Mouse (Mus musculus) stomach, embryonic 16.5 days (tissue): ENCODE data around the gene Micu2. TPM values are rescaled to one million over a fixed set of nuclear protein-coding genes. Genes with fewer than 3 reads are reported as not detected.

Experiments
- ATAC-seq: fragments of 200-750 bp; cut with Nextera tagmentation; 2 replicates; pipeline ENCODE4 v1.8.0; 2017; ENCODE audit warnings: moderate number of reproducible peaks, moderate TSS enrichment; ENCODE audit not compliant: insufficient read depth, low FRiP score
- H3K27ac ChIP-seq: fragments of 300-500 bp; sonication (generic); 2 replicates; pipeline ENCODE4 v1.5.1; 2014; ENCODE audit warnings: low read length
- H3K27me3 ChIP-seq: fragments of 300-500 bp; sonication (generic); 2 replicates; pipeline ENCODE4 v1.6.1; 2014; ENCODE audit warnings: low read length, control low read depth, mixed read lengths; ENCODE audit not compliant: control insufficient read depth, insufficient read depth
- H3K36me3 ChIP-seq: fragments of 300-500 bp; sonication (generic); 2 replicates; pipeline ENCODE4 v1.6.1; 2014; ENCODE audit warnings: low read length; ENCODE audit not compliant: control insufficient read depth, insufficient read depth
- H3K4me1 ChIP-seq: fragments of 300-500 bp; sonication (generic); 2 replicates; pipeline ENCODE4 v1.6.1; 2014; ENCODE audit warnings: low read length, control low read depth, mixed read lengths; ENCODE audit not compliant: control insufficient read depth, insufficient read depth
- H3K4me2 ChIP-seq: fragments of 300-500 bp; sonication (generic); 2 replicates; pipeline ENCODE4 v1.6.1; 2014; ENCODE audit warnings: low read depth, low read length, mixed read lengths
- H3K4me3 ChIP-seq: fragments of 300-500 bp; sonication (generic); replicated peaks from 2 replicates; pipeline ENCODE4 v1.5.1; 2014; ENCODE audit warnings: mild to moderate bottlenecking, low read length
- H3K9ac ChIP-seq: fragments of 300-500 bp; sonication (generic); 2 replicates; pipeline ENCODE4 v1.6.1; 2014; ENCODE audit warnings: low read length
- H3K9me3 ChIP-seq: fragments of 300-500 bp; sonication (generic); replicated peaks from 2 replicates; pipeline ENCODE4 v1.6.1; 2016; ENCODE audit warnings: low read length, control low read depth; ENCODE audit not compliant: control insufficient read depth
- WGBS: fragments of 180-500 bp; shearing (Covaris S2); extraction: QIAGEN DNeasy Blood & Tissue Kit; methylation state at CpG from one replicate; pipeline ENCODE4 v1.1.7; 2014; 5-methylcytosine and 5-hydroxymethylcytosine counted together
- polyA plus RNA-seq: library from polyadenylated mRNA; unstranded; fragments of >200 nt; fragmentation: Nextera tagmentation; extraction: Ambion mirVana; gene quantifications from 2 replicates; pipeline ENCODE4 v1.2.1, GENCODE M21; 2015

The Micu2 gene
- polyA plus RNA-seq, 1 experiment from 2014 or later, result 82.3 TPM

GRCm38 (mm10) chr14:57890011-57890842 is 108.8 kb downstream of the Micu2 start, which contains the start of gene Zdhhc20:
Gene Zdhhc20 (minus strand): TSS chr14:57890276.
- Histone ChIP-seq H3K9ac (peak within 1 kb of the TSS; percentile 97), H3K27ac (peak within 1 kb of the TSS; percentile 89), H3K4me1 (peaks cover 6% of the 10 kb centered on the region), H3K36me3 (no peaks in the 10 kb centered on the region), H3K4me2 (peak within 1 kb of the TSS; percentile 83), H3K9me3 (no peaks in the 10 kb centered on the region), H3K4me3 (peak within 1 kb of the TSS; percentile 91), H3K27me3 (no peaks in the 10 kb centered on the region)
- 3% methylated on average over 64 of the region's 65 CpGs for whole genome bisulfite sequencing
- peak; percentile 99 for ATAC-seq

GRCm38 (mm10) chr14:57889541-57890010 is 109.5 kb downstream of the Micu2 start:
- 0 out of 2 replicates have a peak, but pooled peaks have one; percentile 7 for ATAC-seq
- H3K27ac ChIP-seq, result peak overlapping the region; percentile 89
- no peaks in the 10 kb centered on the region for H3K27me3 ChIP-seq
- H3K4me1 ChIP-seq, result peaks cover 6% of the 10 kb centered on the region
- H3K9ac ChIP-seq, result peak overlapping the region; percentile 97
- peak overlapping the region; percentile 91 for H3K4me3 ChIP-seq
- H3K4me2 ChIP-seq, result peak overlapping the region; percentile 83
- H3K9me3 ChIP-seq, result no peaks in the 10 kb centered on the region
- under 1% methylated on average over 37 of the region's 37 CpGs for WGBS
- no peaks in the 10 kb centered on the region for H3K36me3 ChIP-seq

GRCm38 (mm10) chr14:57887171-57887570 is 111.9 kb downstream of the Micu2 start:
- no peaks in the 10 kb centered on the region for H3K27me3 ChIP-seq
- 0 out of 2 replicates have a peak overlapping the region, but pooled peaks have one; percentile 33 for H3K9ac ChIP-seq
- WGBS, result 54% methylated on average over 8 of the region's 8 CpGs
- no peak overlapping the region for H3K27ac ChIP-seq
- 0 out of 2 replicates have a peak overlapping the region, but pooled peaks have one; percentile 12 for H3K4me2 ChIP-seq
- peaks cover 20% of the 10 kb centered on the region for H3K4me1 ChIP-seq
- H3K4me3 ChIP-seq, result no peak overlapping the region
- no peak for ATAC-seq
- H3K9me3 ChIP-seq, result no peaks in the 10 kb centered on the region
- no peaks in the 10 kb centered on the region for H3K36me3 ChIP-seq

GRCm38 (mm10) chr14:57886032-57886431 is 113.0 kb downstream of the Micu2 start:
- Histone ChIP-seq H3K9me3 (no peaks in the 10 kb centered on the region), H3K4me2 (no peak overlapping the region), H3K4me1 (peaks cover 25% of the 10 kb centered on the region), H3K27me3 (no peaks in the 10 kb centered on the region), H3K4me3 (no peak overlapping the region), H3K9ac (no peak overlapping the region), H3K36me3 (no peaks in the 10 kb centered on the region), H3K27ac (no peak overlapping the region)
- WGBS, result 70% methylated on average over 2 of the region's 2 CpGs
- no peak for ATAC-seq

GRCm38 (mm10) chr14:57883341-57883740 is 115.7 kb downstream of the Micu2 start:
- WGBS, result 69% methylated on average over 3 of the region's 3 CpGs
- Histone ChIP-seq H3K27ac (peak overlapping the region; percentile 66), H3K4me2 (0 out of 2 replicates have a peak overlapping the region, but pooled peaks have one; percentile 14), H3K9ac (no peak overlapping the region), H3K9me3 (no peaks in the 10 kb centered on the region), H3K4me1 (peaks cover 28% of the 10 kb centered on the region), H3K27me3 (no peaks in the 10 kb centered on the region), H3K36me3 (no peaks in the 10 kb centered on the region), H3K4me3 (no peak overlapping the region)
- ATAC-seq, result peak; percentile 69; the same call in 1 of the 2 replicates

GRCm38 (mm10) chr14:57882720-57883119 is 116.3 kb downstream of the Micu2 start:
- no peaks in the 10 kb centered on the region for H3K9me3 ChIP-seq
- no peak overlapping the region for H3K9ac ChIP-seq
- 33% methylated on average over 4 of the region's 4 CpGs for WGBS
- H3K36me3 ChIP-seq, result no peaks in the 10 kb centered on the region
- peak overlapping the region; percentile 66 for H3K27ac ChIP-seq
- H3K4me3 ChIP-seq, result no peak overlapping the region
- H3K4me2 ChIP-seq, result no peak overlapping the region; the same call in 1 of the 2 replicates
- H3K4me1 ChIP-seq, result peaks cover 25% of the 10 kb centered on the region
- no peaks in the 10 kb centered on the region for H3K27me3 ChIP-seq
- peak; percentile 57; the same call in 1 of the 2 replicates for ATAC-seq

GRCm38 (mm10) chr14:57881793-57882192 is 117.3 kb downstream of the Micu2 start:
- Histone ChIP-seq H3K4me3 (no peak overlapping the region), H3K9me3 (no peaks in the 10 kb centered on the region), H3K4me2 (no peak overlapping the region), H3K27me3 (no peaks in the 10 kb centered on the region), H3K27ac (peak overlapping the region; percentile 66), H3K4me1 (peaks cover 22% of the 10 kb centered on the region), H3K36me3 (no peaks in the 10 kb centered on the region), H3K9ac (no peak overlapping the region; the same call in 1 of the 2 replicates)
- peak; percentile 46; the same call in 1 of the 2 replicates for ATAC-seq
- WGBS, result 53% methylated on average over 4 of the region's 4 CpGs

GRCm38 (mm10) chr14:57881074-57881473 is 118.0 kb downstream of the Micu2 start:
- Histone ChIP-seq H3K27ac (no peak overlapping the region), H3K9ac (no peak overlapping the region), H3K9me3 (no peaks in the 10 kb centered on the region), H3K36me3 (no peaks in the 10 kb centered on the region), H3K4me3 (no peak overlapping the region), H3K27me3 (no peaks in the 10 kb centered on the region), H3K4me2 (no peak overlapping the region), H3K4me1 (peaks cover 22% of the 10 kb centered on the region)
- ATAC-seq, result no peak

DNA sequence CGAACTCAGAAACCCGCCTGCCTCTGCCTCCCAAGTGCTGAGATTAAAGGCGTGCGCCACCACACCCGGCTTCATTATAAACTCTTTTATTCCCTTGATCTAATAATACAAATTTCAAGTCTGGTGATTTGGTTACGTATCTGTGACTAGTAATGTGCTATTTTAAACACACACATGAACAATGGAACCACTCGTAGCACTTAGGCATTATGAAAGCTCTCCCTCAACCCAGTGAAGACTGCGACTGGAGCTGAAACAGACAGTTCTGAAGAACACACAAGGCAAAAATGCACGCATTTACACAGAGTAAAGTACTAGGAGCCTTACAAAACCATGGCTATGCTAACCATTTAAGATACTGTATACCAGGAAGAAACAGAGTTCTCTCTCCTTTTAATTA is 121.1 kb downstream of the Micu2 start:
- no peak overlapping the region for H3K4me3 ChIP-seq
- H3K9me3 ChIP-seq, result no peaks in the 10 kb centered on the region
- no peak overlapping the region for H3K4me2 ChIP-seq
- H3K27me3 ChIP-seq, result no peaks in the 10 kb centered on the region
- ATAC-seq, result no peak
- H3K9ac ChIP-seq, result no peak overlapping the region
- no peak overlapping the region for H3K27ac ChIP-seq
- peaks cover 13% of the 10 kb centered on the region for H3K4me1 ChIP-seq
- 90% methylated on average over 9 of the region's 9 CpGs for WGBS
- H3K36me3 ChIP-seq, result no peaks in the 10 kb centered on the region; the same call in 1 of the 2 replicates
